In the genomic region with DNA sequence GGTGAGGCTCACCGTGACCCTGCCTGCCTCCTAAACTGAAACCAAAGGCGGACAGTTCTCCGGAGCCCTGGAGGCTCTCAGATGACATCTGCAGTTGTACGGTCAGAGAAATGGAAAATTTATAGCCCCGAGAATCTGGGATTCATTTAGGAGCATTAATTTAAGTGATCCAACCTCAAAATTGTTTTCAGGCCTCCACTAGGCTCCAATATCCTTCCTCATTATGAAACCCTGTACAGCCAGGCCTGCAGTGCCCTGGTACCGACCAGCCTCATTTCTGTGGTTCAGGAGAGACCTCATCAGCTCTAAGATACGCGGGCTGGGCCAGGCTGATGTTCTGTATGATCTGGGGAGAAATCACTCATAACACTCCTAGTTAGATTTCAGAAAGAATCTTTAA, we compare ENCODE assay signal across 18 mouse cellular contexts. TPM values are rescaled to one million over a fixed set of nuclear protein-coding genes. Genes with fewer than 3 reads are reported as not detected.
"Had no signal": no experiment of that assay in that cellular context is flagged by ENCODE, and none has a peak within 500 bp of the region (broad histone marks: within the 10 kb centered on the region; RNA-seq: fewer than 3 reads in every experiment).

No protein-coding gene starts in this region.

- H3K9me3 ChIP-seq: kidney, embryonic 15.5 days; liver, embryonic 12.5 days; megakaryocyte, embryonic 14.5 days; midbrain, embryonic 12.5 days; neural tube, embryonic 13.5 days; stomach, embryonic 15.5 days had no signal

- H3K4me3 ChIP-seq: kidney, embryonic 15.5 days; left cerebral cortex, adult 2 months; liver, embryonic 12.5 days; megakaryocyte, embryonic 14.5 days; midbrain, embryonic 12.5 days; neural tube, embryonic 13.5 days; stomach, embryonic 15.5 days had no signal

- H3K9ac ChIP-seq: kidney, embryonic 15.5 days; liver, embryonic 12.5 days; lung, embryonic 14.5 days; midbrain, embryonic 12.5 days; neural tube, embryonic 13.5 days; stomach, embryonic 15.5 days had no signal

- H3K4me1 ChIP-seq: midbrain, embryonic 12.5 days; neural tube, embryonic 13.5 days; stomach, embryonic 15.5 days had no signal

- H3K36me3 ChIP-seq: kidney, embryonic 15.5 days; liver, embryonic 12.5 days; midbrain, embryonic 12.5 days; neural tube, embryonic 13.5 days; stomach, embryonic 15.5 days had no signal

- H3K27me3 ChIP-seq: kidney, embryonic 15.5 days; liver, embryonic 12.5 days; midbrain, embryonic 12.5 days; neural tube, embryonic 13.5 days; stomach, embryonic 15.5 days had no signal

- H3K4me2 ChIP-seq: kidney, embryonic 15.5 days; liver, embryonic 12.5 days; lung, embryonic 14.5 days; midbrain, embryonic 12.5 days; neural tube, embryonic 13.5 days; stomach, embryonic 15.5 days had no signal

- H3K27ac ChIP-seq: kidney, embryonic 15.5 days; left cerebral cortex, adult 2 months; midbrain, embryonic 12.5 days; neural tube, embryonic 13.5 days; stomach, embryonic 15.5 days had no signal

- DNase-seq: kidney, adult 2 months; kidney, postnatal 25 days; lung, embryonic 14.5 days; lung, postnatal 10 days; lung, postnatal 4 days; right cerebral cortex, postnatal 14 days; thymus, postnatal 25 days had no signal

- ATAC-seq: liver, embryonic 12.5 days; midbrain, embryonic 16.5 days had no signal

RNA-seq across cellular contexts. Expression of a gene that starts 46.9 kb away (rescaled TPM):
- total RNA-seq: layer of hippocampus, postnatal 25 days; left cerebral cortex, adult 2 months; left cerebral cortex, postnatal 14 days had no signal
- polyA plus RNA-seq: liver, embryonic 16.5 days; midbrain, embryonic 12.5 days had no signal
